Mouse (Mus musculus) skeletal muscle tissue, adult 2 months (tissue): ENCODE measurements around the gene Ddn.
"Not testable (repeated sequence)": the region's sequence is repeated elsewhere in the genome, so short reads cannot be mapped to it uniquely, and the experiment has no call there.

Experiments
- DNase-seq: peaks from one replicate; pipeline ENCODE4 v3.0.0-alpha.2; 2012; ENCODE audit warnings: low read depth, low spot score

The Ddn gene

GRCm38 (mm10) chr15:98831684-98832035 lies 22.4 kb upstream of the Ddn start:
- no peak for DNase-seq

GRCm38 (mm10) chr15:98830736-98831683 lies 21.7 kb upstream of the Ddn start, which contains the start of gene Prkag1:
Prkag1 (minus strand) TSS chr15:98831521.
- DNase-seq, result peak; percentile 93

GRCm38 (mm10) chr15:98827611-98828011 lies 18.3 kb upstream of the Ddn start:
- no peak for DNase-seq

- DNase-seq, result no peak
Measured at GRCm38 (mm10) chr15:98823434-98823833, 14.1 kb upstream of the Ddn start.

GRCm38 (mm10) chr15:98822147-98822546 lies 12.9 kb upstream of the Ddn start:
- no peak for DNase-seq

- no peak for DNase-seq
Measured at GRCm38 (mm10) chr15:98821403-98821802, 12.1 kb upstream of the Ddn start.

GRCm38 (mm10) chr15:98820937-98821336 lies 11.6 kb upstream of the Ddn start:
- no peak for DNase-seq

- DNase-seq, result no peak
Measured at GRCm38 (mm10) chr15:98818171-98818570, 8.9 kb upstream of the Ddn start.

- no peak for DNase-seq
Measured at GRCm38 (mm10) chr15:98812741-98813424, 3.6 kb upstream of the Ddn start.

- not testable (repeated sequence) for DNase-seq
Measured at GRCm38 (mm10) chr15:98810212-98810611, 922 bp upstream of the Ddn start.

- DNase-seq, result no peak
Measured at GRCm38 (mm10) chr15:98808651-98809134, 597 bp downstream of the Ddn start.

GRCm38 (mm10) chr15:98807895-98808650 lies 1.2 kb downstream of the Ddn start:
- no peak for DNase-seq

GRCm38 (mm10) chr15:98806809-98807770 lies 2.2 kb downstream of the Ddn start:
- DNase-seq, result no peak

- no peak for DNase-seq
Measured at GRCm38 (mm10) chr15:98806071-98806808, 3.0 kb downstream of the Ddn start.

- no peak for DNase-seq
Measured at GRCm38 (mm10) chr15:98805324-98806040, 3.8 kb downstream of the Ddn start.

GRCm38 (mm10) chr15:98804054-98804453 lies 5.2 kb downstream of the Ddn start:
- DNase-seq, result no peak

GRCm38 (mm10) chr15:98802926-98803325 lies 6.4 kb downstream of the Ddn start:
- no peak for DNase-seq

- peak; percentile 53 for DNase-seq
Measured at GRCm38 (mm10) chr15:98799396-98799795, 9.9 kb downstream of the Ddn start.

- no peak for DNase-seq
Measured at GRCm38 (mm10) chr15:98798903-98799302, 10.4 kb downstream of the Ddn start.
